ENCODE assay signal across 21 mouse cellular contexts in the genomic region with DNA sequence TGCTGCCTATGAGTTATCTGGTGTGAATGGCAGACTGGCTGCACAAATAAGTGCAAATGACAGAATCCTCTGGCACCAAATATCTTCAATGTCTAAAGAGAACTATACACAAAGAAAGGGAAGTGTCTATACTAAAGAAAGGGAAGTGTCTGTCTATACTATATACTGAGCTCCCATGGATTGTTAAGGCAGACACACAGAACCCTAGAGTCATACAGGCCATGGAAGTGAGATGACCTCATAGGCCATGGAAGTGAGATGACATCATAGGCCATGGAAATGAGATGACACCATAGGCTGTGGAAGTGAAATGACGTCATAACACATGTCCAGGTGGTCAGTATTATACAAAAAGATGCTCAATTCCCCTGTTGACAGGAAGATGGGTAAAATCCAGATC.
A peak's percentile ranks its signal among the peaks of the same experiment; 100 is the strongest.
DNase-seq lines count a peak whose midpoint lies in the region; ATAC-seq lines count a peak whose summit lies in the region.
"Had no signal": no experiment of that assay in that cellular context is flagged by ENCODE, and none has a peak within 500 bp of the region (broad histone marks: within the 10 kb centered on the region; RNA-seq: fewer than 3 reads in every experiment).

No protein-coding gene starts in this region.

- H3K9ac ChIP-seq in heart, embryonic 11.5 days (ENCODE audit: low read depth, low read length), result no peak overlapping the region
- H3K9ac ChIP-seq: embryonic facial prominence, embryonic 12.5 days; forebrain, embryonic 13.5 days; forebrain, embryonic 15.5 days; forebrain, postnatal 0 days had no signal

- WGBS in heart, embryonic 11.5 days (ENCODE audit: insufficient replicate concordance), result 76% methylated on average over 1 of the region's 1 CpGs

- H3K27me3 ChIP-seq in heart, embryonic 11.5 days (ENCODE audit: control insufficient read depth, insufficient read depth, low read length), result no peaks in the 10 kb centered on the region
- H3K27me3 ChIP-seq: embryonic facial prominence, embryonic 12.5 days; forebrain, embryonic 13.5 days; forebrain, embryonic 15.5 days had no signal

- H3K27ac ChIP-seq in heart, embryonic 11.5 days (ENCODE audit: low read depth, low read length), result no peak overlapping the region
- H3K27ac ChIP-seq: embryonic facial prominence, embryonic 10.5 days; embryonic facial prominence, embryonic 12.5 days; forebrain, embryonic 13.5 days; forebrain, embryonic 15.5 days had no signal

- H3K9me3 ChIP-seq in heart, embryonic 11.5 days (replicated peaks; ENCODE audit: control insufficient read depth, low read length), result no peaks in the 10 kb centered on the region
- H3K9me3 ChIP-seq: embryonic facial prominence, embryonic 10.5 days; embryonic facial prominence, embryonic 12.5 days; forebrain, embryonic 13.5 days; forebrain, embryonic 15.5 days had no signal

- ATAC-seq in heart, embryonic 11.5 days (replicated peaks; ENCODE audit: insufficient number of reproducible peaks, low FRiP score, low TSS enrichment), result no peak
- ATAC-seq in megakaryocyte, adult 5-6 weeks (ENCODE audit: poor library complexity, severe bottlenecking), result peak; percentile 85
- ATAC-seq in neutrophil, adult 5-6 weeks (ENCODE audit: extremely low read depth, insufficient number of reproducible peaks, low FRiP score, poor library complexity, severe bottlenecking), result peak; percentile 63; the same call in 1 of the 2 replicates
- ATAC-seq: CD4-positive, CD25-positive, alpha-beta regulatory T cell, adult 4 months had no signal

- H3K36me3 ChIP-seq in heart, embryonic 11.5 days (ENCODE audit: control insufficient read depth, insufficient read depth, low read length), result no peaks in the 10 kb centered on the region
- H3K36me3 ChIP-seq: embryonic facial prominence, embryonic 10.5 days; embryonic facial prominence, embryonic 12.5 days; forebrain, embryonic 15.5 days had no signal

- H3K4me2 ChIP-seq in heart, embryonic 11.5 days, result no peak overlapping the region
- H3K4me2 ChIP-seq: embryonic facial prominence, embryonic 12.5 days; forebrain, embryonic 13.5 days; forebrain, embryonic 15.5 days had no signal

- peak; percentile 2 for DNase-seq in heart, adult 11 months
- DNase-seq in frontal cortex, adult 2 months (ENCODE audit: extremely low spot score in 1 of 2, low spot score in 1 of 2), result no peak
- no peak for DNase-seq in left cerebral cortex, adult 11 months (ENCODE audit: low spot score)
- DNase-seq: adrenal gland, adult 2 months; adrenal gland, postnatal 10 days; adrenal gland, postnatal 25 days; B cell, adult 2 months; cerebellum, adult 11-12 months; cerebellum, adult 2 months; cerebellum, adult 9-10 months; cerebellum, postnatal 10 days; cerebellum, postnatal 25 days; forebrain, postnatal 0 days had no signal

- no peak overlapping the region for H3K4me3 ChIP-seq in heart, embryonic 11.5 days (ENCODE audit: low read depth, low read length)
- H3K4me3 ChIP-seq: embryonic facial prominence, embryonic 10.5 days; embryonic facial prominence, embryonic 12.5 days; forebrain, embryonic 13.5 days; forebrain, embryonic 15.5 days had no signal

- no peaks in the 10 kb centered on the region for H3K4me1 ChIP-seq in heart, embryonic 11.5 days (ENCODE audit: control insufficient read depth, insufficient read depth, low read length)
- H3K4me1 ChIP-seq: embryonic facial prominence, embryonic 10.5 days; embryonic facial prominence, embryonic 12.5 days; forebrain, embryonic 13.5 days had no signal
